Mouse (Mus musculus): Measurements from ENCODE around the gene Tagln. TPM values are rescaled to one million over a fixed set of nuclear protein-coding genes. Genes with fewer than 3 reads are reported as not detected.

Tagln gene
- polyA plus RNA-seq, 1 experiment from 2014 or later = 1,168 TPM

GRCm38 (mm10) chr9:45958851-45959250 lies 23.0 kb upstream of the Tagln start:
- H3K4me3 ChIP-seq (ENCODE audit: low read depth, low read length) = no peak overlapping the region
- no peak overlapping the region for H3K9ac ChIP-seq (ENCODE audit: low read length)
- DNase-seq (ENCODE audit: low spot score) = no peak
- no peak for ATAC-seq (ENCODE audit: low FRiP score, low TSS enrichment)
- H3K36me3 ChIP-seq (ENCODE audit: control insufficient read depth, insufficient read depth, low read length) = 0 out of 2 replicates have a peak, but pooled peaks cover 3% of the 10 kb centered on the region
- WGBS = 47% methylated on average over 4 of the region's 4 CpGs
- H3K27ac ChIP-seq (replicated peaks) = 0 out of 2 replicates have a peak overlapping the region, but pooled peaks have one; percentile 49
- TF ChIP-seq CTCF (IDR thresholded peaks at IDR 0.05; ENCODE audit: low read depth) = no peak
- TF ChIP-seq EP300 (optimal IDR thresholded peaks at IDR 0.05) = no peak
- peaks cover 1% of the 10 kb centered on the region for H3K4me1 ChIP-seq (replicated peaks; ENCODE audit: control insufficient read depth, insufficient read depth)
- H3K27me3 ChIP-seq (ENCODE audit: control insufficient read depth, insufficient read depth, low read length) = no peaks in the 10 kb centered on the region
- H3K4me2 ChIP-seq (replicated peaks; ENCODE audit: low read depth) = no peak overlapping the region
- H3K9me3 ChIP-seq (ENCODE audit: control insufficient read depth, low read length) = no peaks in the 10 kb centered on the region

GRCm38 (mm10) chr9:45958023-45958670 lies 22.3 kb upstream of the Tagln start:
- peaks cover 4% of the 10 kb centered on the region for H3K4me1 ChIP-seq (replicated peaks; ENCODE audit: control insufficient read depth, insufficient read depth)
- H3K27me3 ChIP-seq (ENCODE audit: control insufficient read depth, insufficient read depth, low read length) = no peaks in the 10 kb centered on the region
- no peak overlapping the region for H3K4me2 ChIP-seq (replicated peaks; ENCODE audit: low read depth)
- no peak overlapping the region for H3K4me3 ChIP-seq (ENCODE audit: low read depth, low read length)
- no peak for ATAC-seq (ENCODE audit: low FRiP score, low TSS enrichment)
- H3K9ac ChIP-seq (ENCODE audit: low read length) = no peak overlapping the region
- no peak for DNase-seq (ENCODE audit: low spot score)
- TF ChIP-seq EP300 (optimal IDR thresholded peaks at IDR 0.05) = no peak
- TF ChIP-seq CTCF (IDR thresholded peaks at IDR 0.05; ENCODE audit: low read depth) = no peak
- H3K36me3 ChIP-seq (ENCODE audit: control insufficient read depth, insufficient read depth, low read length) = 0 out of 2 replicates have a peak, but pooled peaks cover 3% of the 10 kb centered on the region
- no peak overlapping the region for H3K27ac ChIP-seq (replicated peaks)
- 55% methylated on average over 7 of the region's 7 CpGs for WGBS
- H3K9me3 ChIP-seq (ENCODE audit: control insufficient read depth, low read length) = no peaks in the 10 kb centered on the region

GRCm38 (mm10) chr9:45955107-45955963 lies 19.5 kb upstream of the Tagln start, which contains the start of gene Sidt2:
Gene Sidt2 (minus strand): TSS chr9:45955258.
- Histone ChIP-seq H3K36me3 (ENCODE audit: control insufficient read depth, insufficient read depth, low read length) (peaks cover 17% of the 10 kb centered on the region), H3K4me3 (ENCODE audit: low read depth, low read length) (peak within 1 kb of the TSS; percentile 93), H3K4me2 (replicated peaks; ENCODE audit: low read depth) (peak within 1 kb of the TSS; percentile 80), H3K27ac (replicated peaks) (peak within 1 kb of the TSS; percentile 98), H3K4me1 (replicated peaks; ENCODE audit: control insufficient read depth, insufficient read depth) (peaks cover 4% of the 10 kb centered on the region), H3K27me3 (ENCODE audit: control insufficient read depth, insufficient read depth, low read length) (no peaks in the 10 kb centered on the region), H3K9me3 (ENCODE audit: control insufficient read depth, low read length) (no peaks in the 10 kb centered on the region), H3K9ac (ENCODE audit: low read length) (peak within 1 kb of the TSS; percentile 99)
- TF ChIP-seq CTCF (IDR thresholded peaks at IDR 0.05; ENCODE audit: low read depth) = no peak
- no peak for TF ChIP-seq EP300 (optimal IDR thresholded peaks at IDR 0.05)
- WGBS = under 1% methylated on average over 48 of the region's 48 CpGs
- ATAC-seq (ENCODE audit: low FRiP score, low TSS enrichment) (peak; percentile 94), DNase-seq (ENCODE audit: low spot score) (peak; percentile 91)

GRCm38 (mm10) chr9:45954294-45955106 lies 18.6 kb upstream of the Tagln start:
- Histone ChIP-seq H3K36me3 (ENCODE audit: control insufficient read depth, insufficient read depth, low read length) (peaks cover 23% of the 10 kb centered on the region), H3K4me3 (ENCODE audit: low read depth, low read length) (peak overlapping the region; percentile 93), H3K9me3 (ENCODE audit: control insufficient read depth, low read length) (no peaks in the 10 kb centered on the region), H3K9ac (ENCODE audit: low read length) (peak overlapping the region; percentile 99), H3K27me3 (ENCODE audit: control insufficient read depth, insufficient read depth, low read length) (no peaks in the 10 kb centered on the region), H3K4me2 (replicated peaks; ENCODE audit: low read depth) (peak overlapping the region; percentile 80), H3K27ac (replicated peaks) (peak overlapping the region; percentile 98), H3K4me1 (replicated peaks; ENCODE audit: control insufficient read depth, insufficient read depth) (peaks cover 4% of the 10 kb centered on the region)
- TF ChIP-seq EP300 (optimal IDR thresholded peaks at IDR 0.05) (no peak), CTCF (IDR thresholded peaks at IDR 0.05; ENCODE audit: low read depth) (no peak)
- peak; percentile 77 for DNase-seq (ENCODE audit: low spot score)
- under 1% methylated on average over 51 of the region's 63 CpGs for WGBS
- ATAC-seq (ENCODE audit: low FRiP score, low TSS enrichment) = peak; percentile 75

GRCm38 (mm10) chr9:45953511-45954293 lies 17.8 kb upstream of the Tagln start:
- Histone ChIP-seq H3K9me3 (ENCODE audit: control insufficient read depth, low read length) (no peaks in the 10 kb centered on the region), H3K27me3 (ENCODE audit: control insufficient read depth, insufficient read depth, low read length) (no peaks in the 10 kb centered on the region), H3K4me1 (replicated peaks; ENCODE audit: control insufficient read depth, insufficient read depth) (peaks cover 4% of the 10 kb centered on the region), H3K4me2 (replicated peaks; ENCODE audit: low read depth) (peak overlapping the region; percentile 80), H3K9ac (ENCODE audit: low read length) (peak overlapping the region; percentile 99), H3K27ac (replicated peaks) (peak overlapping the region; percentile 98), H3K4me3 (ENCODE audit: low read depth, low read length) (peak overlapping the region; percentile 93), H3K36me3 (ENCODE audit: control insufficient read depth, insufficient read depth, low read length) (peaks cover 27% of the 10 kb centered on the region)
- 28% methylated on average over 13 of the region's 13 CpGs for WGBS
- no peak for DNase-seq (ENCODE audit: low spot score)
- ATAC-seq (ENCODE audit: low FRiP score, low TSS enrichment) = no peak
- TF ChIP-seq EP300 (optimal IDR thresholded peaks at IDR 0.05) (no peak), CTCF (IDR thresholded peaks at IDR 0.05; ENCODE audit: low read depth) (no peak)

Measured in stomach, postnatal 0 days (tissue).